Mouse (Mus musculus) cerebellum, adult 2 months (tissue): ENCODE measurements around the gene Nle1.
A peak's percentile ranks its signal among the peaks of the same experiment; 100 is the strongest.

Experiments
- CTCF ChIP-seq: fragments of 200-500 bp; IDR thresholded peaks from 2 replicates; pipeline ENCODE4 v1.5.1; 2011; ENCODE audit warnings: low read depth, mild to moderate bottlenecking, control low read depth, low read length, moderate library complexity, borderline replicate concordance; ENCODE audit not compliant: insufficient read depth
- POLR2A ChIP-seq: fragments of 200-500 bp; IDR thresholded peaks from 2 replicates; pipeline ENCODE4 v1.6.1; 2011; ENCODE audit warnings: low read length, control low read depth, borderline replicate concordance; ENCODE audit not compliant: insufficient read depth

GRCm38 (mm10) chr11:82871031-82871446 lies 37.2 kb downstream of the Nle1 start, which contains the start of gene Rffl:
- TF ChIP-seq CTCF (peak; percentile 61; the same call in 1 of the 2 replicates), POLR2A (0 out of 2 replicates have a peak, but pooled peaks have one; percentile 18)
